Mouse (Mus musculus) E14TG2a.4 (cell line): ENCODE results near the gene Casp8ap2.

Experiments
- H3K27me3 ChIP-seq: 2 replicates; pipeline ENCODE4 v1.6.1; 2014; ENCODE audit warnings: low read length, control low read depth; ENCODE audit not compliant: insufficient read depth
- H3K36me3 ChIP-seq: 2 replicates; pipeline ENCODE4 v1.6.1; 2014; ENCODE audit warnings: low read length, control low read depth; ENCODE audit not compliant: insufficient read depth
- H3K4me1 ChIP-seq: replicated peaks from 2 replicates; pipeline ENCODE4 v1.6.1; 2014; ENCODE audit warnings: low read depth, low read length, control low read depth
- H3K4me3 ChIP-seq: replicated peaks from 2 replicates; pipeline ENCODE4 v1.5.1; 2014; ENCODE audit warnings: mild to moderate bottlenecking, low read length
- H3K9me3 ChIP-seq: 2 replicates; pipeline ENCODE4 v1.6.1; 2014; ENCODE audit warnings: low read length, control low read depth
- CTCF ChIP-seq: conservative IDR thresholded peaks from 2 replicates; pipeline ENCODE4 v1.5.1; 2014; ENCODE audit warnings: low read length
- NANOG ChIP-seq: IDR thresholded peaks from 2 replicates; pipeline ENCODE4 v1.6.1; 2014; ENCODE audit warnings: borderline replicate concordance, low read length, mixed read lengths
- POU5F1 ChIP-seq: IDR thresholded peaks from 2 replicates; pipeline ENCODE4 v1.6.1; 2014; ENCODE audit warnings: low read length, borderline replicate concordance

The Casp8ap2 gene

GRCm38 (mm10) chr4:32615034-32615881 lies at the start of gene Casp8ap2:
Gene Casp8ap2, plus strand, starts transcription at chr4:32615451.
- TF ChIP-seq POU5F1 (no peak), CTCF (no peak), NANOG (no peak)
- no peaks in the 10 kb centered on the region for H3K27me3 ChIP-seq
- H3K9me3 ChIP-seq = no peaks in the 10 kb centered on the region
- H3K36me3 ChIP-seq = peaks cover 24% of the 10 kb centered on the region
- peaks cover 30% of the 10 kb centered on the region for H3K4me1 ChIP-seq
- peak within 1 kb of the TSS; percentile 97 for H3K4me3 ChIP-seq

- peaks cover 11% of the 10 kb centered on the region; the same call in 1 of the 2 replicates for H3K4me1 ChIP-seq
- no peaks in the 10 kb centered on the region for H3K9me3 ChIP-seq
- 0 out of 2 replicates have a peak, but pooled peaks cover 8% of the 10 kb centered on the region for H3K27me3 ChIP-seq
- H3K4me3 ChIP-seq = no peak overlapping the region
- TF ChIP-seq CTCF (no peak), POU5F1 (no peak), NANOG (no peak)
- H3K36me3 ChIP-seq = no peaks in the 10 kb centered on the region
These were observed 46.2 kb upstream of the Casp8ap2 start for GRCm38 (mm10) chr4:32569054-32569453.

- TF ChIP-seq NANOG (no peak), POU5F1 (no peak), CTCF (no peak)
- peaks cover 11% of the 10 kb centered on the region; the same call in 1 of the 2 replicates for H3K4me1 ChIP-seq
- no peaks in the 10 kb centered on the region for H3K36me3 ChIP-seq
- 0 out of 2 replicates have a peak, but pooled peaks cover 5% of the 10 kb centered on the region for H3K27me3 ChIP-seq
- H3K9me3 ChIP-seq = no peaks in the 10 kb centered on the region
- no peak overlapping the region for H3K4me3 ChIP-seq
These were observed 45.0 kb upstream of the Casp8ap2 start for GRCm38 (mm10) chr4:32569995-32570938.

DNA sequence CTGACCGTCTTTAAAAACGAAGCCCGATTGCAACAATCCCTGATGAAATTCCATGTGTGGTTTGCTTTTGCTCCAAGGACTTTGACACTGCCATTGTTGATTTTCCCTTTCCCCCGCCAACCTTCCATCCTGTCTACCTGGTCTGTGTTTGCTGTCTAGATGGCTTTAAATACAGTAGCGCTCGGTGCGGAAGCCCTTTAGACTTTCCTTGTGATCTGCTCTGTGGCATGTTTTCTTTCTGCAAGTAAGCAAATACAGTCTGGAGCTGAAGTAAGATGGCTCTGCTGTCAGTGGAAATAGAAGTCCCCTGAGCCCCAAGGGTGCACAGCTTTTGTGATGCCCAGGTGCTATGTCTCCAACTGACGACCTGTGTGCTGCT lies 44.3 kb upstream of the Casp8ap2 start:
- 0 out of 2 replicates have a peak, but pooled peaks cover 5% of the 10 kb centered on the region for H3K27me3 ChIP-seq
- H3K36me3 ChIP-seq = no peaks in the 10 kb centered on the region
- no peak for TF ChIP-seq CTCF
- peaks cover 11% of the 10 kb centered on the region; the same call in 1 of the 2 replicates for H3K4me1 ChIP-seq
- H3K9me3 ChIP-seq = no peaks in the 10 kb centered on the region
- H3K4me3 ChIP-seq = no peak overlapping the region

DNA sequence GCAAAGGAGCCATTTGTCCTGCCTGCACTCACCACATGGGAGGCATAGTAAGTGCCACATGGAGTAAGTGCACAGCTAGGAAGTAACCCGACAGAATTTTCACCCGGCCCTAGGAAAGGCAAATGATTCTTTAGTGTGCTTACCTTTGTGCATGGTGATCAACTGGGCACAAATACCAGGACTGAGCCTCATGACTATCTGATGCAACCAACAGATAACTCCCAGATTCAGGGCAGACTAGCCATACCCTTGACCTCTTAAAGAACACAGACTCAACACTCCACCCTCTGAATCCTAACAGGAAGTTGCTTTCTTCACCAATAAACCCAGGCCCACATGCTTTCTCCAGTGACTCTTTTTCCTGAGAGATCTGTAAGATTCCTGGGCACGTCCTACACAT lies 43.8 kb upstream of the Casp8ap2 start:
- peaks cover 12% of the 10 kb centered on the region; the same call in 1 of the 2 replicates for H3K4me1 ChIP-seq
- 0 out of 2 replicates have a peak, but pooled peaks cover 5% of the 10 kb centered on the region for H3K27me3 ChIP-seq
- H3K4me3 ChIP-seq = no peak overlapping the region
- TF ChIP-seq POU5F1 (no peak), NANOG (no peak), CTCF (no peak)
- no peaks in the 10 kb centered on the region for H3K9me3 ChIP-seq
- H3K36me3 ChIP-seq = no peaks in the 10 kb centered on the region

- H3K36me3 ChIP-seq = no peaks in the 10 kb centered on the region
- 0 out of 2 replicates have a peak, but pooled peaks cover 5% of the 10 kb centered on the region for H3K27me3 ChIP-seq
- TF ChIP-seq CTCF (peak; percentile 59), POU5F1 (no peak), NANOG (no peak)
- no peak overlapping the region for H3K4me3 ChIP-seq
- H3K4me1 ChIP-seq = peaks cover 18% of the 10 kb centered on the region; the same call in 1 of the 2 replicates
- H3K9me3 ChIP-seq = no peaks in the 10 kb centered on the region
These were observed 43.1 kb upstream of the Casp8ap2 start for GRCm38 (mm10) chr4:32572118-32572517.

- Histone ChIP-seq H3K4me1 (peaks cover 18% of the 10 kb centered on the region; the same call in 1 of the 2 replicates), H3K9me3 (no peaks in the 10 kb centered on the region), H3K27me3 (0 out of 2 replicates have a peak, but pooled peaks cover 5% of the 10 kb centered on the region), H3K36me3 (no peaks in the 10 kb centered on the region), H3K4me3 (no peak overlapping the region)
- TF ChIP-seq NANOG (no peak), POU5F1 (no peak), CTCF (no peak)
These were observed 41.7 kb upstream of the Casp8ap2 start for GRCm38 (mm10) chr4:32573586-32573985.

DNA sequence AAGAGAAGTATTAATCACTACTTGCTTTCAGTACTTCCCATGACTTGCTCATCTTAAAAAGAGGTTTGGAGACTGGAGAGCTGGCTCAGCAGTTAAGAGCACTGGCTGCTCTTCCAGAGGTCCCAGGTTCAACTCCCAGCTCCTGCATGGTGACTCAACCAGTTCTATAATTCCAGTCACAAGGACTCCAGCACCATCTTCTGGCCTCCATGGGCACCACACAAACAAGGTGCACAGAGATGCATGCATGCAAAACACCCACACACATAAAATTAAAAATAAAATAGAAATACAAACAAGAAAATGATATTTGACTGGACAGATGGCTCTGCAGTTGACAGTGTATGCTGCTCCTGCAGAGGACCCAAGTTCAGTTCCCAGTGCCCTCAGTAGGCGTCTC lies 40.6 kb upstream of the Casp8ap2 start:
- Histone ChIP-seq H3K36me3 (no peaks in the 10 kb centered on the region), H3K9me3 (no peaks in the 10 kb centered on the region), H3K27me3 (no peaks in the 10 kb centered on the region)

More for the DNA sequence above, 40.6 kb upstream of the Casp8ap2 start:
- Histone ChIP-seq H3K4me1 (peaks cover 18% of the 10 kb centered on the region; the same call in 1 of the 2 replicates), H3K4me3 (no peak overlapping the region)
- TF ChIP-seq NANOG = no peak
- no peak for TF ChIP-seq POU5F1
- TF ChIP-seq CTCF = no peak
